Mouse (Mus musculus) cerebellum, adult 18-20 months (tissue): ENCODE data around the gene Cables2.
"Not testable (repeated sequence)": the region's sequence is repeated elsewhere in the genome, so short reads cannot be mapped to it uniquely, and the experiment has no call there.

Source experiments
- DNase-seq, 2 experiments: peaks; one replicate each; pipeline ENCODE4 v3.0.0; 2021

The Cables2 gene

GRCm38 (mm10) chr2:180276851-180277259, 3.6 kb upstream of the Cables2 start:
- no peak for DNase-seq

GRCm38 (mm10) chr2:180276385-180276784, 3.1 kb upstream of the Cables2 start:
- DNase-seq: no peak

GRCm38 (mm10) chr2:180275836-180276235, 2.5 kb upstream of the Cables2 start:
- DNase-seq: peak; percentile 72 to 82

DNA sequence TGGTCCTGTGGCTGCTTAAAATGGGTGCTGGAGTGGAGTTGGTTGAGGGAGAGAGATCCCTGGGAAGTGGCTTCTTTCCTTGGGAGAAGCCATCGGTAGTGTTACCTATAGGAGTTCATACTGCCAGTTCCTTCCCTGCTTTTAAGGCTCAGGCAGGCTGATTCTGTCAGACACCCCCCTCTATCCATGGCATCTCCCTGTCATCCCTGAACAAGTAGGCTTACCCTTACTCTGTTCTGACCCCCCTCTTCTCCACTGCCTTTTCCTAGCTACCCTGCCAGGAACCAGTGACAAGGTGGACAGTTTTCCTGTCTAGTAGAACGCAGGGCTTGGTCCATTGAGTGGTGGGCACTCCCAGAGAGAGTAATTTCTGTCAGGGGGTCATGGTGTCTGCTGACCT, 1.2 kb upstream of the Cables2 start:
- no peak for DNase-seq

DNA sequence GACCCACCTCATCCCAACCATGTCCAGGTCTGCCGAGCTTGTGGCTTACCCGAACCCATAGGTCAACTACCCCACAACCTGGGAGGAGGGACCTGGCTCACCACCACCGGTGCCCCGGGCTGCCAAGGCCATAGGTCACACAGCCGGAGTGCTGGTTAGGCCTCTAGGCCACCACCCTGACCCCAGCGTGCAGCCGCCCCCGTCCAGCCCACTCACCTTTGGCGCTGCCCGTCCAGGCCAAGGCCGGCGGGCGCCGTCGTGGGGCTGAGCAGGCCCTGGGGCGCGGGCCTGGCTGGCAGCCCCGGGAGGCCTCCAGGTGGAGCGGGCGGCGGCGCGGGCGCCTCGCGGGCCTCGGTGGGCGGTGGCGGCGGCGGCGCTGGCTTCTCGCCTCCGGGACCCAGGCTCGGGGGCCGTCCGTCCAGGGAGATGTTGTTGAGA, 393 bp downstream of the Cables2 start:
- DNase-seq: peak in 1 of 2 experiments; percentile 57

GRCm38 (mm10) chr2:180271804-180272395, 1.4 kb downstream of the Cables2 start:
- no peak for DNase-seq

DNA sequence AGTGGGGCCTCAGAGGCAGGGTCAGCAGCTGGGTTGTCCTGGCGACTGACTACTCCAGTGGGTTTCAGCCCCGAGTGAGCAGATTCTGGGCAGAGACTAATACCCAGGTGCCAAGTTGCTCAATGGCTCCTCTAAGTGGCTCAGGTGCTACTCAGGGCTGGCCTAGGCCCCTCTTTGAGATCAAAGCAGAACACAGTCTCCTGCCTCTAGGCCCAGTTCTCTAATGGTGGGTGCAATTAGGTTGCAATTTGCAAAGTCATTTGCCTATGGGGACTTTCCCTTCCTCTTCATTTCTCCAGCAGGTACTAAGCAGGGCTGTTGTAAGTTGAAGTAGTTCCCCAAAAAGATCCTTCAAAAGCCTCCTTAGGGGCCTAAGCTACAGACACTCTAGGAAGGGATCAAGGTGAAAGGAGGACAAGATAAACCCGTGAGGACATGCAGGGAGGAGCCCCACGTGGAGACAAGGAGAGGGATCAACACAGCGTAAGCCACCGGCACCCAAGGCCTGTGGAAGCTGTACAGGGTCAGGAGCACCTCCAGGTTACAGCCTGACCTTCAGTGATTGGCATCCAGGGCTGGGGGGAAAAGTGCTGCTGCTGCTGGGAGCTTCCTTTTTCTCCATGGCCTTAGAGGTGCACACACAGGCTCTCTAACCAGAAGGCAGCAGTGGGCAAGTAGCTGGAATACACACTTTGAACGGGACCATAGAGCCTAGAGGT, 2.6 kb downstream of the Cables2 start:
- DNase-seq: no peak

GRCm38 (mm10) chr2:180269329-180269728, 4.0 kb downstream of the Cables2 start:
- no peak for DNase-seq

- no peak for DNase-seq
Observed at GRCm38 (mm10) chr2:180267955-180268354, 5.3 kb downstream of the Cables2 start.

DNA sequence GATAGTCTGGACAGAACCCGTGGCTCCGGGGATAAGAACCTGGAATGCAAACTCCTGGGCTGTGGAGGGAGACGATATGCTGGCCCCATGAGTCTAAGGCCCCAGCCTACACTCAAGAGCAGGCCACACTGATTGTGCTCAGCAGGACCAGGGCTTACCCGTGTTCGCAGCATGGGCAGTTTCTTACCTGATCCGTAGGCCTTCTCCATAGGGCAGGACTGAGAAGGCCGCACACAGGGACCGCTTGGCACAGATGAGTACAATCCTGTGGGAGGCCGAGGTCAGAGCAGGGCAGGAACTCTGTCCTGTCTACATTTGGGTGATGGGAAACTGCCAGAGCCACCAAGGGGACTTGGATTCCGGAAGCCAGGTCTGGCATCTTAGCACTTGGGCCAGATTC, 10.4 kb downstream of the Cables2 start:
- no peak for DNase-seq

DNA sequence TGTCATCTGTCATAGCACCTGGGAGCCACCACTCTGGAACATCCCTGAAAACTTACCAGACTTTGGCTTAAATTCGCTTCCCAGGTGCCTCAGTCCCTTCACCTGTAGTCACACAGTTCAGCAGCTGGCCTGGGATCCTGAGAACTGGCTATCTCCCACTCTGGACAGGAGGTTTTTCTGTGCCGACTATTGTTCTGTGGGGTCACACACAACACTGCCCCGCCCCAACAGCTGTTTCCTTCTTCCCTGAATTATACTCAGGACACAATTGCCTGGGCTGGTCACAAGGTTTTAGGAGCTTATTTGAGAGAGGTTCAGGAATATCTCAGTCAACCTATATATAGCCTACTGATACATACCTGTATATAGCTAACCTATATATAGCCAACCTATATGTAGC, 10.9 kb downstream of the Cables2 start:
- no peak for DNase-seq

DNA sequence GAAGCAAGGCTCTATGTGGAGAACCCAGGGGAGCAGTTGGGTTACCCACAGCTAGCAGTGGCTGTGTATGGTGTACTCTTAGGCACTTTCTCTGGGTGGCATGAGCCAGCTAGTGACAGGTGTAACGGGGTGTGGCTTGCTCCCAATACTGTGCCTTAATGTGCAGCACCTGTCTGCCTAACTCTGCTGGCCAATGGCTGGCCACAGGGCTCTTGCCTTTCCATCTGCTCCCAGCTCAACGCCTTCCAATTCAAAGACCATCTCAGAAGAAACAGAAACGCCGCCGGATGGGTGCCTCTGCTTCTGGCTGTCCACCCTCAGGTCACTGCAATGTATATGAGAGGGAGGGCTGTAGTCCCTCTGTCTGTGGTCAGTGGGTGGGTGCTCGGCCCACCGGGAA, 11.4 kb downstream of the Cables2 start:
- no peak for DNase-seq

GRCm38 (mm10) chr2:180260610-180261480, 12.5 kb downstream of the Cables2 start:
- DNase-seq: no peak

DNA sequence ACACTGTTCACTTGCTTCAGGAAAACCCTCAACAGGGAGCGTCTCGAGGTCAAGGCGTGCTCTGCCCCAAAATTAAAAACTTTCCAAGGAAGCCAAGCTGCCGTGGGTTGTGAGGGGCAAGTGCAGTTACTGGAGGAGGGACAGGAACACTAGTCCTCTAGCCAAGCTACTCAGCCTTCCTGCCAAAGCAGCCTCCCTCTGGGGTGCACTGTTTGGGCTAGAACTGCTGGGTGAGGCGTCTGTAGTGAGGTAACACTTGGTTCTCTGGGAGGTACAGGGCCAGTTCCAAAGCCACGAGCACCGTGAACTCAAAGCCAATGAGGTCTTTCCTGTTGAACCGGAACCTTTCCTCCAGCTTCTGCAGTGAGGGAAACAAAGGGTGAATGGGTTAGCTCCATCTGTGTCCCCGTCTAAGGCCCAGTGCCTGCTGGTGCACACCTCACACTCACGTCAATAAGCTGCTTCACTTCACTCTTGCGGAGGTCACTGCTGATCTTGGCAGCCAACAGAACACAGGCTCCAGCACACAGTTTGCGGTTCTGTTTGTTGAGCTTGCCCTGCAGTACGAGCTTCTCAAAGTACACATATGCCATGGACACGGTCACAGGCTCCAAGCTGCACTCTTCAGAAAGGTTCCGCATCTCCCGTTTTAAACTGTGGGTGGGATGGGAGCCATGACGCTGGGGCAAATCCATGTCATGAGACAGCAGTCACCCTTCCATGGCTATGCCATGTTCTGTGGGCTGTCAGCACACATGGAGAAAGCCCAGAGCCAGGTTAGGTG, 13.3 kb downstream of the Cables2 start:
- not testable (repeated sequence) for DNase-seq

DNA sequence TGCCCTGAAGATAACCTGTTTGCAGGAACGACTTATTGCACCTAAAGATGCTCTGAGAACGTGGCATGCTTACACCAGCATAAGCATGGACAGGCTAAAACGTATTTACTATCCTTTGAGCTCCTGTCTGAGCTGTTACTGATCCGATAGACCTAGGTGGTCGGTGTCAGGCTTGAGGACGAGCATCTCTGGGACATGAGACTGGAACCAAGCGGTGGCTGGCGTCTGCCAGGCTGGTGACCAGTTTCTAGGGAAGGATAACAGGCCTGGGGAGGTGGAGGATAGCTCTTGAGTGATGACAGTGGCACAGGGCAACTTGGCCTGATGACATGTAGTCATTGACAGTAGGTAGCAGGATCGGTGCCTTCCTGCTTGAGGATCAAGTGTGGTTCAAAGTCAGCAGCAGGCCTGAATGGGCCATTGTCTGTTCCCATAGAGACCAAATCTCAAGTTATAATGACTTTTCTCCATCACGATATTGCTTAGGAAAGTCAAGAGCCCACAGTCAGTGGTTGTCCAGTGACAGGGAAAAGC, 14.3 kb downstream of the Cables2 start:
- DNase-seq: not testable (repeated sequence)

GRCm38 (mm10) chr2:180257963-180258865, 15.1 kb downstream of the Cables2 start:
- no peak for DNase-seq

DNA sequence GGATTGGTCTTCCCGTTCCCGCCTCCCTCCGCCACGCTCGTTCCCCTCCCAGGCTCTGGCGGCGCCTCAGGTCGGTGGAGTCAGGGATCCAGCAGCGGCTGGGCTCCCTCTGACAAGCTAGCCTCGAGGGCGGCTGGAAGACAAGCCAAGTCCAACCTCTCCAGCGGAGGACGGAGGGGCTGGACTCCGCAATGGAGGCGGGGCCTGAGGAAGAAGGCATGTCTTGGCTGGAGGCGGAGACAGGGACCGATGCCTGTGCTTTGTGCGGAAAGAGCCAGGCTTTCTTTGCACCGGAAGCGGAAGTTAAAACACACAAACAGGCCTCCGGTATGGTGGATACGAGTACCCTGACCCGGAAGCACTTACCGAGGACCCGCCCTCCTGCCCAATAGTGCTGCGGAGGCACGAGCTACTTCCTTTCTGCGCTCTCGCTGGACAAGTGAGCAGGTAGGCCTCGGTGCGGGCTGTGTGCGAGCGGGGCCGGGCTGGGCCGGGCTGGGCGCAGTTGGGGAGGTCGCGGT, 16.2 kb downstream of the Cables2 start, which contains the start of gene Rps21:
Rps21 (plus strand) TSS at position 377 of the 521 bp plus-strand sequence.
- peak; percentile 95 to 99 for DNase-seq

GRCm38 (mm10) chr2:180256296-180257000, 16.8 kb downstream of the Cables2 start:
- DNase-seq: no peak

- no peak for DNase-seq
Observed at GRCm38 (mm10) chr2:180255701-180256100, 17.6 kb downstream of the Cables2 start.
